Mouse (Mus musculus): ENCODE measurements around the gene Nectin4. TPM values are rescaled to one million over a fixed set of nuclear protein-coding genes. Genes with fewer than 3 reads are reported as not detected.

The Nectin4 gene
- 0.24 TPM for total RNA-seq (2023)

DNA sequence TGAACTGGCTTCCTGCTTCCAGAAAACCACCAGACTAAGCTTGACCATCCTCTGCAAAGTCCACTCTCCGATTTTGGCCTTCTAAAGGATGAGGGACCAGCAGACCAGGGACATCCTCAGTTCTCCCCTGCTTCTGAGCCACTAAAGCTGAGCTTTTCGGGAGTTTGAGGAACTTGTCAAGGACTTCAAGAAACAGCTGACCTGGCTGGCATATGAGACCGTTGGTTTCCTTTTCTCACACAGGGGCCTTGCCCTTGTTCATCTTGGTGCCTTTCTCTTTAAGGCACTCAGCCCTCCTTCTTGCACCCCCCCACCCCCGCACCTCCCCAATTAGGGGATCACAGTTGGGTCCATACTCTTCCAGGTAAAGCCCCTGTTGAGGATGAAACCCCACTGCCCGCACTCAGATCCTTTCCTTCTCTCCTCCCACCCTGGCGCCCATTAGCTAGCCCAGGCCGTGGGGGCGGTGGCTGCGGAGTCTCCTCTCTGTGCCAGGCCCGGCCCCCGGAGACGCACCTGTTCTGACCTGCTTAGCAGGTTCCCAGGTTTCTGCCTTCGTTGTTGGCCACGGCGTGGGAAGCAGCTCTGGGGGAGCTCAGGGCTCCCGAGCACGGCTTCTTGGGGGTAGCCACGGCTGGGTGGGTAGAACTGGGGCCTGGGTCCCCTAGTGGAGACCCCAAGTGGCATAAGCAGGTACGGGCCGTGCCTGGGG lies at the start of gene Nectin4:
Gene Nectin4, plus strand, starts transcription at position 255 of the 712 bp plus-strand sequence.

DNA sequence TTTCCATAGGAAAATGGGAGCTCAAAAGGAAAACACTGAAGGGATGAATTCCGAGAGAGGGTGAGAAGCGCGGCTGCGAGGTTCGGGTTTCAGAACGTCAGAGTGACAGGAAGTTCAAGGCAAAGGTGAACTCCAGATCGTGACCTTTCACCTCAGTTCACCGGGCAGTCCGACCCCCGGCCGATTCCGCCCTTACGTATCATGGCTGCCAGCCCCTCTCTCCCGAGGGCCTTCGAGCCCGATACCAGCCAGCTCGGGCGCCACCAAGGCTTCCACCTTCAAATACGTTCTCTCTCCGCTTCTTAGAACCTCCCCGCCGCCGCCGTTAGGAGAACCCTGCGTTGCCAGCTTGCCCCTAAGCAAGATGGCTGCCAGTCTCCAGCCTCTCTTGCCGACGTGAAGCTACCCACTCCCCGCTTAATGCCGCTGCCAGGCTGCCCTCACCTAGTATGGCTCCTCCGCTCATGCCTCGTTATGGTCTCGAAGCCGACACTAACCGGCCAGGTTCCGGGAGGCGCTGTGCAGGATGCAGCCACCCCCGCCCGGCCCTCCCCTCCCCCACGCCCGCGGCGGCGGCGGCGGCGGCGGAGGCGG lies 41.0 kb upstream of the Nectin4 start, which contains the start of gene Dedd:
Gene Dedd, plus strand, starts transcription at position 307 of the 594 bp plus-strand sequence.

DNA sequence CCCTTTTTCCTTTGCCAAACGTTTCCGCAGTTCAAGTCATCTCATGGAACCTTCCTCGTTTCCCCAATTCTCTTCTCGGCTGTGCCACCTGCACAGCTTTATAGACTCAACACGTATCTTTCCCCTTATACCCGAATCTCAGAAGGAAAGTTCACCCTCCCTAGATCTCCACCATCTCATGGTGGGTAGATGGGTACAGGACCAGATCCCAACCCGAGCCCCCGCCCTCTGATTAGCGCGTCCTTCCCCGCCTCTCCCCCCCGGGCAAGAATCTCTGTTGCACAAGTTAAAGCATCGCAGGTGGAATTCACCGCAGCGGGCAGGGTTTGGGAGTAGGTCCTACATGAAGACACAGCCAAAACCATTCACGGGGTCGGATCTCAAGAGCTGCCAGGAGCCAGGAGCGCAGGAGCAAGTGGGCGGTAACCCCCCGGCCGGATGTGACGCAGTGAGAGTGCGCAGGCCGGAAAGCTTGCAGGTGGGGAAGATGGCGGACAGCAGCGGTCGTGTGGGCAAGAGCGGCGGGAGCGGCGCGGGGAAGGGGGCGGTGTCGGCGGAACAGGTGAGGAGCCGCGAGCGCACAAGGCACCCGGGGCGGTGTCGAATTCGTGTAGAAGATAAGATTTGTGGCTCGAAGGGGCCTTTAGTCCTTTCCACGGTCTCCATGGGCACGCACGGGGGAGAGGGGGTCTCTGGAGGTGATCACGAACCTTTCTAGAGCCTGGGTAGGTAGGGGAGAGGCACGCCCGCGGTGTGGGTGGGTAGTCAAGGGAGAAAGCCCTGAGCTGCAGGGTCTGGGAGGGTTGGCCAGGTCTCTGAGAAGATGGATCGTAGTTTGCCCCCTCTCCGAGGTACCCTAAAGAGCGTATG lies 24.4 kb upstream of the Nectin4 start, which contains the start of the genes Nit1 and Pfdn2:
Gene Nit1, minus strand, starts transcription at position 422 of the 870 bp plus-strand sequence.
Gene Pfdn2, plus strand, starts transcription at position 446 of the 870 bp plus-strand sequence.

GRCm38 (mm10) chr1:171360656-171361055 lies 9.2 kb upstream of the Nectin4 start, which contains the start of gene Klhdc9:
TSS of gene Klhdc9 (minus strand) at chr1:171360798.

DNA sequence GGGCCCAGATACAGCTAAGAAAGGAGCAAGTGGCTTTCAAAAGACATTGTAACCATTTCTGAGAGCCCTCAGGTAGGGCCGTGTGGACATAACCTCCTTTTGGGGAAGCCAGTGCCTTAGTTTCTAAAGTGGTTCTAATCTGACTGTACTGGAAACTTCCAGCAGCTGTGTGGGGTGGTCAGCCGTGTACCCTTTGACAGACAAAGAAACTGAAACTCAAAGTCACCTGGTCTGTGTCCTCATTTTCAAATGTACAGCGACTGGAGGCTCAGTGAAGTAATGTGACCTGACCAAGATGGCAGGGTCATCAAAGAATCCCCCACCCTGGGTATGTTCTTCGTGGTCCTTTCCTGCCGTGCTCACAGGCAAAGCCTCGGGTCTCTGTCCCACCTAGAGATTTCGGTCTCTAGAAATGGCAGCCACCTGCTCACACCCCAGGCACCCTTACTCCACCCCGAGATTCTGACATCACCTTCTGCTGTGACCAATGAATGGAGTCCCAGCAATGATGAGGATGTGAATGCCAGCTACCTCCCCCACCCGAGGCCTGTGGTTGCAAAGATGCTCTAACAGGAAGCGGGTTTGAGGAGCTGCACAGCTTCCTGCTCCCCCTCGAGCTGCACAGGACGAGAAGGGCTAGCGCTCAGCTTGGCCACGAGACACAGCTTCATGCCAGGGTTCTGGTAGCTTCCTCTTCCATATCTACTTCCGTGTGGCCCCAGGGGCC lies 18.6 kb downstream of the Nectin4 start, which contains the start of gene Arhgap30:
Gene Arhgap30, plus strand, starts transcription at position 579 of the 727 bp plus-strand sequence.

GRCm38 (mm10) chr1:171410947-171411484 lies 41.1 kb downstream of the Nectin4 start, which contains the start of gene Usf1:
TSS of gene Usf1 (plus strand) at chr1:171411313.

DNA sequence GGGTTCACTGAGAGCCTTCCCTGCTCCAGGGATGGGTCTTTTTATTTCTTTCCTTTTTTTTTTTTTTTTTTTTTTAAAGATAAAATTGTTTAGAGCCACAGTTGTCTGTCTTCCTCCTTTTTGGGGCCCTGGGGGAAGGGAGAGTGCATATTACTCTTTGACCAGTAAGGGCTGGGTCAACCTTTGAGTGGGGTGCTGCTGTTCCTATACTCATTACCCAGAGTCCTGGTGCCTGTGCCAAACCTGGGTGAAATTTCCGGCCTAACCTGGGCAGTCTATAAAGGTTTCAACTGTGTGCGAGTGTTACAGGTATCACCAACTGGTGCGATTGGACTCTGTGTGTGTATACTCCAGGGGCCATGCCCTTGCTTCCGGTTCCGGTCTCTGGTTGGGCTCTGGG lies 48.8 kb downstream of the Nectin4 start, which contains the start of gene Tstd1:
Gene Tstd1, plus strand, starts transcription at position 213 of the 400 bp plus-strand sequence.

GRCm38 (mm10) chr1:171437264-171438013 lies 67.5 kb downstream of the Nectin4 start, which contains the start of gene F11r:
TSS of gene F11r (plus strand) at chr1:171437535.

Other genes with a start within 250 kb of the Nectin4 start
- 109 TPM for gene Sdhc, start 219.5 kb upstream of the Nectin4 start, total RNA-seq (2023)
- not detected for gene Mpz, start 219.4 kb upstream of the Nectin4 start, total RNA-seq (2023)
- gene Pcp4l1, start 173.8 kb upstream of the Nectin4 start, total RNA-seq (2023), result not detected
- gene Nr1i3, start 156.1 kb upstream of the Nectin4 start, total RNA-seq (2023), result not detected
- gene Tomm40l, start 147.6 kb upstream of the Nectin4 start, total RNA-seq (2023), result 16.1 TPM
- gene Apoa2, start 145.0 kb upstream of the Nectin4 start, total RNA-seq (2023), result not detected
- gene Fcer1g, start 135.7 kb upstream of the Nectin4 start, total RNA-seq (2023), result 13.4 TPM
- gene Adamts4, start 119.7 kb upstream of the Nectin4 start, total RNA-seq (2023), result not detected
- gene Ndufs2, start 118.7 kb upstream of the Nectin4 start, total RNA-seq (2023), result 122 TPM
- 66.1 TPM for gene B4galt3, start 99.8 kb upstream of the Nectin4 start, total RNA-seq (2023)
- gene Ppox, start 88.9 kb upstream of the Nectin4 start, total RNA-seq (2023), result 49.0 TPM
- gene Usp21, start 82.1 kb upstream of the Nectin4 start, total RNA-seq (2023), result 45.6 TPM
- 52.8 TPM for gene Ufc1, start 75.1 kb upstream of the Nectin4 start, total RNA-seq (2023)
- gene Dedd, start 41.0 kb upstream of the Nectin4 start, total RNA-seq (2023), result 24.5 TPM
- 28.0 TPM for gene Nit1, start 24.5 kb upstream of the Nectin4 start, total RNA-seq (2023)
- gene Pfdn2, start 24.4 kb upstream of the Nectin4 start, total RNA-seq (2023), result 79.6 TPM
- 1.3 TPM for gene Klhdc9, start 9.3 kb upstream of the Nectin4 start, total RNA-seq (2023)
- gene Arhgap30, start 18.9 kb downstream of the Nectin4 start, total RNA-seq (2023), result 203 TPM
- 102 TPM for gene Usf1, start 41.2 kb downstream of the Nectin4 start, total RNA-seq (2023)
- 5.8 TPM for gene Tstd1, start 48.8 kb downstream of the Nectin4 start, total RNA-seq (2023)
- gene F11r, start 67.4 kb downstream of the Nectin4 start, total RNA-seq (2023), result 0.46 TPM
- gene Alyref2, start 133.4 kb downstream of the Nectin4 start, total RNA-seq (2023), result 4.2 TPM
- gene Itln1, start 165.2 kb downstream of the Nectin4 start, total RNA-seq (2023), result not detected
- 3.2 TPM for gene Cd244a, start 189.1 kb downstream of the Nectin4 start, total RNA-seq (2023)
- 107 TPM for gene Ly9, start 237.3 kb downstream of the Nectin4 start, total RNA-seq (2023)

Measured in CD8-positive naive resting alpha-beta T cell, adult 57 days (primary cell).